Mouse (Mus musculus): ENCODE measurements around the gene Selplg. TPM values are rescaled to one million over a fixed set of nuclear protein-coding genes. Genes with fewer than 3 reads are reported as not detected.

Gene Selplg
- polyA plus RNA-seq, 1 experiment from 2014 or later, result 2.0 TPM

Other genes starting within 250 kb of the Selplg start
- 1.2 and 1.3 TPM in 2 replicates for gene Cmklr1, start 182.2 kb downstream of the Selplg start, polyA plus RNA-seq (2015; fragmentation: Nextera tagmentation; extraction: Ambion mirVana)
- gene 1700069L16Rik, start 107.9 kb downstream of the Selplg start, polyA plus RNA-seq (2015; fragmentation: Nextera tagmentation; extraction: Ambion mirVana), result not detected in 2 replicates
- 9.4 and 10.9 TPM in 2 replicates for gene Ficd, start 96.8 kb downstream of the Selplg start, polyA plus RNA-seq (2015; fragmentation: Nextera tagmentation; extraction: Ambion mirVana)
- gene Sart3, start 60.1 kb downstream of the Selplg start, polyA plus RNA-seq (2015; fragmentation: Nextera tagmentation; extraction: Ambion mirVana), result 39.8 and 47.5 TPM in 2 replicates
- gene Iscu, start 59.9 kb downstream of the Selplg start, polyA plus RNA-seq (2015; fragmentation: Nextera tagmentation; extraction: Ambion mirVana), result 77.8 and 84.5 TPM in 2 replicates
- gene Tmem119, start 32.1 kb downstream of the Selplg start, polyA plus RNA-seq (2015; fragmentation: Nextera tagmentation; extraction: Ambion mirVana), result 4.8 and 5.0 TPM in 2 replicates
- 201 and 209 TPM in 2 replicates for gene Coro1c, start 76.1 kb upstream of the Selplg start, polyA plus RNA-seq (2015; fragmentation: Nextera tagmentation; extraction: Ambion mirVana)
- 9.4 and 13.7 TPM in 2 replicates for gene Ssh1, start 161.2 kb upstream of the Selplg start, polyA plus RNA-seq (2015; fragmentation: Nextera tagmentation; extraction: Ambion mirVana)
- gene Dao, start 171.1 kb upstream of the Selplg start, polyA plus RNA-seq (2015; fragmentation: Nextera tagmentation; extraction: Ambion mirVana), result not detected in 2 replicates
- gene Usp30, start 232.8 kb upstream of the Selplg start, polyA plus RNA-seq (2015; fragmentation: Nextera tagmentation; extraction: Ambion mirVana), result 19.9 and 22.7 TPM in 2 replicates

Data from midbrain, embryonic 16.5 days (tissue).